Mouse (Mus musculus) heart, embryonic 15.5 days (tissue): ENCODE results near the gene Asb10. TPM values are rescaled to one million over a fixed set of nuclear protein-coding genes. Genes with fewer than 3 reads are reported as not detected.

Experiments
- ATAC-seq: fragments of 200-750 bp; cut with Nextera tagmentation; replicated peaks from 2 replicates; pipeline ENCODE4 v1.8.0; 2017; ENCODE audit warnings: low read depth, moderate TSS enrichment; ENCODE audit not compliant: insufficient number of reproducible peaks, insufficient read depth, low FRiP score
- H3K27ac ChIP-seq: fragments of 300-500 bp; sonication (generic); 2 replicates; pipeline ENCODE4 v1.5.1; 2015; ENCODE audit warnings: mild to moderate bottlenecking, inconsistent platforms
- H3K27me3 ChIP-seq: fragments of 300-500 bp; sonication (generic); 2 replicates; pipeline ENCODE4 v1.6.1; 2015; ENCODE audit warnings: inconsistent platforms
- H3K36me3 ChIP-seq: fragments of 300-500 bp; sonication (generic); 2 replicates; pipeline ENCODE4 v1.6.1; 2015; ENCODE audit warnings: mild to moderate bottlenecking, inconsistent platforms
- H3K4me1 ChIP-seq: fragments of 300-500 bp; sonication (generic); replicated peaks from 2 replicates; pipeline ENCODE4 v1.6.1; 2015; ENCODE audit warnings: inconsistent platforms
- H3K4me2 ChIP-seq: fragments of 300-500 bp; sonication (generic); 2 replicates; pipeline ENCODE4 v1.6.1; 2015; ENCODE audit warnings: inconsistent platforms, mild to moderate bottlenecking, moderate library complexity
- H3K4me3 ChIP-seq: fragments of 300-500 bp; sonication (generic); 2 replicates; pipeline ENCODE4 v1.5.1; 2015; ENCODE audit warnings: mild to moderate bottlenecking, inconsistent platforms
- H3K9ac ChIP-seq: fragments of 300-500 bp; sonication (generic); 2 replicates; pipeline ENCODE4 v1.6.1; 2015; ENCODE audit warnings: mild to moderate bottlenecking, inconsistent platforms
- H3K9me3 ChIP-seq: fragments of 300-500 bp; sonication (generic); replicated peaks from 2 replicates; pipeline ENCODE4 v1.6.1; 2016; ENCODE audit warnings: inconsistent platforms
- WGBS: fragments of 180-500 bp; shearing (Covaris S2); methylation state at CpG from one replicate; pipeline ENCODE4 v1.1.7; 2015; ENCODE audit warnings: mixed read lengths; 5-methylcytosine and 5-hydroxymethylcytosine counted together
- polyA plus RNA-seq: library from polyadenylated mRNA; unstranded; fragments of >200 nt; fragmentation: Nextera tagmentation; extraction: Ambion mirVana; gene quantifications from 2 replicates; pipeline ENCODE4 v1.2.1, GENCODE M21; 2015

Gene Asb10
- polyA plus RNA-seq, 1 experiment from 2014 or later = 7.0 TPM

- H3K36me3 ChIP-seq = no peaks in the 10 kb centered on the region
- H3K27me3 ChIP-seq = peaks cover 8% of the 10 kb centered on the region
- H3K9me3 ChIP-seq = no peaks in the 10 kb centered on the region
- H3K9ac ChIP-seq = no peak overlapping the region
- 50% methylated on average over 11 of the region's 11 CpGs for WGBS
- peaks cover 6% of the 10 kb centered on the region for H3K4me1 ChIP-seq
- no peak overlapping the region for H3K27ac ChIP-seq
- no peak for ATAC-seq
- H3K4me3 ChIP-seq = no peak overlapping the region
- no peak overlapping the region for H3K4me2 ChIP-seq
These were observed 30.1 kb downstream of the Asb10 start for GRCm38 (mm10) chr5:24510635-24511034.

DNA sequence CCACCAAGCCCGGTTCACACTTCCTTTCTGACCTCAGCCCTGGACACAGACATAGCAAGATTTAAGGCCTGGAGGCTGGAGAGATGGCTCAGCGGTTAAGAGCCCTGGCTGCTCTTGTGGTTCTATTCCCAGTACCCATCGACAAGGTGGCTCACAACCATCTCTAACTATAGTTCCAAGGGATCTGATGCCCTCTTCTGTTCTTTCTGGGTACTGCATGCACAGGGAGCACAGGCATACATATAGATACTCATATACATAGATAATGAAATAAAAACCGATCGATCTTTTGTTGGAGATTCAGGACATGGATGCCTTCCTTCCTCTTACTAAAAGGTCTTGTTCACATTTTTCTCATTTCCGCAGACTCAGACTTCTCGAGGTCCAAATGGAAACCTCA is 32.4 kb downstream of the Asb10 start:
- Histone ChIP-seq H3K27me3 (peaks cover 25% of the 10 kb centered on the region), H3K4me3 (no peak overlapping the region), H3K27ac (no peak overlapping the region), H3K4me2 (no peak overlapping the region), H3K9me3 (no peaks in the 10 kb centered on the region), H3K4me1 (peaks cover 16% of the 10 kb centered on the region), H3K36me3 (no peaks in the 10 kb centered on the region), H3K9ac (no peak overlapping the region)
- WGBS = 87% methylated on average over 7 of the region's 7 CpGs
- no peak for ATAC-seq

- H3K4me3 ChIP-seq = no peak overlapping the region
- no peaks in the 10 kb centered on the region for H3K9me3 ChIP-seq
- H3K4me2 ChIP-seq = no peak overlapping the region
- H3K36me3 ChIP-seq = peaks cover 15% of the 10 kb centered on the region
- peaks cover 34% of the 10 kb centered on the region for H3K27me3 ChIP-seq
- no peak overlapping the region for H3K27ac ChIP-seq
- no peak overlapping the region for H3K9ac ChIP-seq
- no peak for ATAC-seq
- peaks cover 12% of the 10 kb centered on the region for H3K4me1 ChIP-seq
- 23% methylated on average over 2 of the region's 2 CpGs for WGBS
These were observed 35.3 kb downstream of the Asb10 start for GRCm38 (mm10) chr5:24505513-24505912.

- ATAC-seq = no peak
- Histone ChIP-seq H3K4me1 (peaks cover 10% of the 10 kb centered on the region), H3K4me3 (no peak overlapping the region)
These were observed 38.0 kb downstream of the Asb10 start for GRCm38 (mm10) chr5:24502786-24503185.

GRCm38 (mm10) chr5:24500851-24501250 is 39.9 kb downstream of the Asb10 start:
- H3K4me2 ChIP-seq = no peak overlapping the region
- WGBS = 70% methylated on average over 11 of the region's 11 CpGs

More at GRCm38 (mm10) chr5:24502786-24503185, 38.0 kb downstream of the Asb10 start:
- H3K36me3 ChIP-seq = peaks cover 41% of the 10 kb centered on the region
- H3K9ac ChIP-seq = no peak overlapping the region
- no peak overlapping the region for H3K4me2 ChIP-seq
- 65% methylated on average over 4 of the region's 4 CpGs for WGBS
- no peaks in the 10 kb centered on the region for H3K9me3 ChIP-seq
- H3K27me3 ChIP-seq = peaks cover 30% of the 10 kb centered on the region
- no peak overlapping the region for H3K27ac ChIP-seq

GRCm38 (mm10) chr5:24499113-24499512 is 41.7 kb downstream of the Asb10 start:
- Histone ChIP-seq H3K4me2 (no peak overlapping the region), H3K4me1 (no peaks in the 10 kb centered on the region), H3K27ac (no peak overlapping the region), H3K9ac (no peak overlapping the region), H3K9me3 (no peaks in the 10 kb centered on the region), H3K27me3 (peaks cover 13% of the 10 kb centered on the region; the same call in 1 of the 2 replicates), H3K4me3 (no peak overlapping the region), H3K36me3 (peaks cover 51% of the 10 kb centered on the region)
- ATAC-seq = no peak
- WGBS = 89% methylated on average over 10 of the region's 10 CpGs

More at GRCm38 (mm10) chr5:24500851-24501250, 39.9 kb downstream of the Asb10 start:
- H3K4me1 ChIP-seq = peaks cover 10% of the 10 kb centered on the region
- no peak overlapping the region for H3K27ac ChIP-seq
- H3K36me3 ChIP-seq = peaks cover 47% of the 10 kb centered on the region
- no peak overlapping the region for H3K9ac ChIP-seq
- H3K27me3 ChIP-seq = peaks cover 27% of the 10 kb centered on the region
- no peaks in the 10 kb centered on the region for H3K9me3 ChIP-seq
- no peak for ATAC-seq
- H3K4me3 ChIP-seq = no peak overlapping the region

DNA sequence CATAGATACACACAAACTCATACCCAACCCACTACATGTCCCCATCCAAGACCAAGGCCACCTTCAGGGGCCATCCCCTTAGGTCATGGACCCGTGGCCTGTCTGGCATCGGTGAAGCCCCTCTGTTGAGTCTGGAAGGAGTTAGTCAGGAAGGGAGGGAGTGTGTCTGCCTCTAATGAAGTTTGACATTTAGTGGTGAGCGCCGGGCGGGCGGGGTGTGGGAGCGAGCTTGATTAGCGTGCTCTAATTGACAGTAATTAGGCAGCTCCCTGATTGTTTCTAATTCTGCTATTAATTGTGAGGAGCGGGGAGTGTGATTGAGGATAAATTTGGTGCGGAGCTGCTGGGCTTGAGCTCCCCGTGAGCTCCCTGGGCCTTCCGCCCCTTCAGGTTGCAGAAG is 43.3 kb downstream of the Asb10 start:
- no peak for ATAC-seq
- Histone ChIP-seq H3K4me3 (no peak overlapping the region), H3K27me3 (peaks cover 4% of the 10 kb centered on the region; the same call in 1 of the 2 replicates), H3K4me2 (no peak overlapping the region), H3K9ac (no peak overlapping the region), H3K27ac (no peak overlapping the region), H3K36me3 (peaks cover 66% of the 10 kb centered on the region), H3K4me1 (no peaks in the 10 kb centered on the region), H3K9me3 (no peaks in the 10 kb centered on the region)
- 85% methylated on average over 12 of the region's 12 CpGs for WGBS

DNA sequence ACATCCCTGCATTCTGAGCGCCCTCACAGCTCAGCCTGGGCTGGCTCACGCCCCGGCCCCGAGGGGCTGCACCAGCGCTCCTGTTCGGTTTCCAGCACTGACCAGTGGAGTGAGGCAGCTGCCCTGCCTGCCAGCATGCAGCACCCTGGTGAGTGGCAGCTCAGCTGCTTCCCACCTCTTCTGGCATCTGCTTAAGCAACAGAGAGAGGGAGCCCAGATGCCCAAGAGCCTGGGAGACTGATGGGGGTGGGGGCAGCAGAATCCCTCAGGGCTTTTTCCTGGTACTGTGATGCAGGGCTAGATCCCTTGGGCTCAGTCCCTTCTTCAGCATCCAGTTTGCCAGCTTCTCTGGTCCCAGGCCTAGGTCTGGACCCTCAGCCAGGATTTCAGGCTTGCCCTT is 44.0 kb downstream of the Asb10 start:
- Histone ChIP-seq H3K9ac (no peak overlapping the region), H3K36me3 (peaks cover 69% of the 10 kb centered on the region), H3K4me2 (no peak overlapping the region), H3K4me3 (no peak overlapping the region), H3K4me1 (no peaks in the 10 kb centered on the region), H3K27me3 (no peaks in the 10 kb centered on the region), H3K9me3 (no peaks in the 10 kb centered on the region), H3K27ac (no peak overlapping the region)
- no peak for ATAC-seq
- WGBS = 63% methylated on average over 6 of the region's 6 CpGs

DNA sequence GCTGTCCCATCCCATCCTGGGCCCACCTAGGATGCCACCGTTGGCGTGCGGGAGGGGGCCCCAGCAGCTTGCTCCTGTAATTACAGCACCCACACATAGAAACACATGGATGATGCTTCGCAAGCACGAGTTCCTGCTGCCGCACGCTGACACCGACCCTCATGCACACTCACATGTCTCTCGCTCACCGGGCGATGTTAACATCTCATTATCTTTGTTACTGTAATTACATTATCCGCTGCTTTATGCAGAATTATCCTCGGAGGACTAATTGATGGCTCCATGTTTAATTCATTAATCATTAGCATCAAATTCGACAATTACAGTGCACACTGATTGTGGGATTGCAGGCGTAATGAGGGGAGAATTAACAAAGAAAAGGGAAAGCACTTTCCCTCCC is 45.8 kb downstream of the Asb10 start:
- Histone ChIP-seq H3K36me3 (peaks cover 69% of the 10 kb centered on the region), H3K9ac (no peak overlapping the region), H3K27ac (no peak overlapping the region), H3K4me2 (no peak overlapping the region), H3K9me3 (no peaks in the 10 kb centered on the region), H3K4me3 (no peak overlapping the region), H3K27me3 (no peaks in the 10 kb centered on the region), H3K4me1 (no peaks in the 10 kb centered on the region)
- WGBS = 92% methylated on average over 15 of the region's 15 CpGs
- ATAC-seq = no peak

DNA sequence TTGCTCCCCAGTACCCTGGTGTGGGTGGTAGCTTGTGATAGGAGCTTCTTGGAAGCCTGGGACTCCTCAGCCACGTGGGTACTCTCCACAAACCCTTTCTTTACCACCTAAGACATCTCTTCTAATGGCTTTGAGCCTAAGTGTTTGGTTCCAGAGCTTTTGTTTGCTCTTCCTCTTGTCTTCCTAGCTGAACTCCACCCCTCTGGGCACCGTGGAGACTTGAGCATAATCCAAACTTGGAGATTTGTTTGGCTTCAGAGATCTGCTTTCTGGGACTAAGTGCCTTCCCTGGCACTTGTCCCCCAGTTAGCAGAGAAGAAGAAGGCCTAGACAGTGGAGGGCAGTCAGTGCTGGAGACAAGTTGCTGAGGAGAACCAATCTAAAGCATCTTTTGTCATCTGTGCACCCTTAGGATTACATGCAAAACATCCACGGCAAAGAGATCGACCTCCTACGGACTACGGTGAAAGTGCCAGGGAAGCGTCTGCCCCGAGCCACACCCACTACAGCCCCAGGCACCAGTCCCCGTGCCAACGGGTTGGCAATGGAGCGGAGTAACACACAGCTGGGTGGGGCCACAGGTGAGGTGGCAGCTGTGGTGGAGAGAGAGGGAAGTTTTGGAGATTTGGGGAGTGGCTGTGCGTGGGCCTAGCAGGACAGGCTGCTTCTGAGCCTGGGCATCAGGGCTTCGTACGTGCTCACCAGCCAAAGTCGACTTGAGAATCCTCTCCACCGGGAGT is 48.1 kb downstream of the Asb10 start:
- 84% methylated on average over 16 of the region's 16 CpGs for WGBS
- ATAC-seq = no peak
- Histone ChIP-seq H3K27ac (no peak overlapping the region), H3K4me1 (no peaks in the 10 kb centered on the region), H3K27me3 (no peaks in the 10 kb centered on the region), H3K9ac (no peak overlapping the region), H3K4me3 (no peak overlapping the region), H3K9me3 (no peaks in the 10 kb centered on the region), H3K4me2 (no peak overlapping the region), H3K36me3 (peaks cover 67% of the 10 kb centered on the region)

GRCm38 (mm10) chr5:24490413-24490920 is 50.3 kb downstream of the Asb10 start:
- Histone ChIP-seq H3K4me3 (no peak overlapping the region), H3K9ac (no peak overlapping the region), H3K4me2 (no peak overlapping the region), H3K4me1 (peaks cover 4% of the 10 kb centered on the region; the same call in 1 of the 2 replicates), H3K9me3 (no peaks in the 10 kb centered on the region), H3K27me3 (no peaks in the 10 kb centered on the region), H3K36me3 (peaks cover 67% of the 10 kb centered on the region), H3K27ac (no peak overlapping the region)
- no peak for ATAC-seq
- 83% methylated on average over 14 of the region's 14 CpGs for WGBS

DNA sequence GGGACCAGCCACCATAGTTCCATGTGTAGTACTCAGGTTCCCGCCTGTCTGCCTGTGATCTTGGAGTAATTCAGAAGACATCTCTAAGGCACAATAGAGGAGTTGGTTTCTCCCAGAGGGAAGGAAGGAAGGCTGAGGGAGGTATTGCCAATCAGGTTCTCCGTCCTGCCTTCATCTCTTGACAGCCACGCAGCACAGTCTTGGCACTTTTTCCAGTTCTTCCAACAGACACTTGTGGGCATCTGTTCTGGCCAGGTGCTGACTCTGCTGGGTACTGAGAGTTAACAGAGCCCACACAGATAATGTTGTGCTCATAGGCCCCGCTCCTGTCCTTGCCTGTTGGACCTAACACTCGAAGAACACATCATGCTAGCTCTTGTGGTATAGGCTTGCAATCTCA is 54.0 kb downstream of the Asb10 start:
- WGBS = 85% methylated on average over 5 of the region's 5 CpGs
- H3K4me2 ChIP-seq = no peak overlapping the region
- ATAC-seq = no peak

More for the DNA sequence above, 54.0 kb downstream of the Asb10 start:
- peaks cover 8% of the 10 kb centered on the region for H3K27me3 ChIP-seq
- H3K9me3 ChIP-seq = no peaks in the 10 kb centered on the region
- H3K4me3 ChIP-seq = no peak overlapping the region
- H3K36me3 ChIP-seq = peaks cover 67% of the 10 kb centered on the region
- H3K9ac ChIP-seq = no peak overlapping the region
- H3K4me1 ChIP-seq = peaks cover 15% of the 10 kb centered on the region
- no peak overlapping the region for H3K27ac ChIP-seq
